Mouse (Mus musculus) hindbrain, embryonic 15.5 days (tissue): ENCODE results near the gene Eme2. TPM values are rescaled to one million over a fixed set of nuclear protein-coding genes. Genes with fewer than 3 reads are reported as not detected.

Source experiments
- ATAC-seq: fragments of 200-750 bp; cut with Nextera tagmentation; 2 replicates; pipeline ENCODE4 v1.8.0; 2017; ENCODE audit warnings: low read depth, moderate number of reproducible peaks, moderate TSS enrichment; ENCODE audit not compliant: low FRiP score
- H3K27ac ChIP-seq: fragments of 300-500 bp; sonication (generic); replicated peaks from 2 replicates; pipeline ENCODE4 v1.5.1; 2015; ENCODE audit warnings: mild to moderate bottlenecking, inconsistent platforms
- H3K27me3 ChIP-seq: fragments of 300-500 bp; sonication (generic); 2 replicates; pipeline ENCODE4 v1.6.1; 2015; ENCODE audit warnings: control low read depth, inconsistent platforms
- H3K36me3 ChIP-seq: fragments of 300-500 bp; sonication (generic); 2 replicates; pipeline ENCODE4 v1.6.1; 2015; ENCODE audit warnings: control low read depth, inconsistent platforms
- H3K4me1 ChIP-seq: fragments of 300-500 bp; sonication (generic); replicated peaks from 2 replicates; pipeline ENCODE4 v1.6.1; 2015; ENCODE audit warnings: control low read depth, inconsistent platforms
- H3K4me2 ChIP-seq: fragments of 300-500 bp; sonication (generic); 2 replicates; pipeline ENCODE4 v1.6.1; 2015; ENCODE audit warnings: moderate library complexity, mild to moderate bottlenecking, inconsistent platforms
- H3K4me3 ChIP-seq: fragments of 300-500 bp; sonication (generic); 2 replicates; pipeline ENCODE4 v1.5.1; 2015; ENCODE audit warnings: mild to moderate bottlenecking, inconsistent platforms
- H3K9ac ChIP-seq: fragments of 300-500 bp; sonication (generic); 2 replicates; pipeline ENCODE4 v1.6.1; 2015; ENCODE audit warnings: inconsistent platforms
- H3K9me3 ChIP-seq: fragments of 300-500 bp; sonication (generic); 2 replicates; pipeline ENCODE4 v1.6.1; 2016; ENCODE audit warnings: control low read depth, inconsistent platforms
- WGBS: fragments of 180-500 bp; shearing (Covaris S2); methylation state at CpG from one replicate; pipeline ENCODE4 v1.1.7; 2015; 5-methylcytosine and 5-hydroxymethylcytosine counted together
- polyA plus RNA-seq: library from polyadenylated mRNA; unstranded; fragments of >200 nt; fragmentation: Nextera tagmentation; extraction: Ambion mirVana; gene quantifications from 2 replicates; pipeline ENCODE4 v1.2.1, GENCODE M21; 2015

Eme2 gene
- polyA plus RNA-seq, 1 experiment from 2014 or later, result 30.5 TPM

DNA sequence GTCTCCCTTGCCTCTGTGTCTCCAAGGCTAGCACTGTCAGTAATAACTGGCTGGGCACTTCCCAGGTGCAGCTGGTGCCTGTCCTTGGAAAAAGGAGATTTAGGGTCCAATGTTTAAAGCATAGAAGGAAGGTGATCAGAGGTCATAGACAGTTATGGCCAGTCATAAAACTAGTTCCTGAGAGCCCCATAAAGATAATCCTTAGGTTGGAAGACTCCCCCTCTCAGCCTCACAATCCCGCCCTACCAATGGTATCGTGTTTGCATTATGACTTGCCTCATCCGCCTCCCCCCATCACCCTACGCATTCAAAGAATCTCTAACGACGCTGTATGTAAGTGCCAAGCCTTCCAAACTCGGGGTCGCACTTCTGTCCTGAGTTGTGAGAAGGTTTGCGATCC is 50.4 kb downstream of the Eme2 start:
- Histone ChIP-seq H3K9ac (no peak overlapping the region), H3K27me3 (peaks cover 11% of the 10 kb centered on the region), H3K4me1 (peaks cover 13% of the 10 kb centered on the region), H3K4me2 (no peak overlapping the region), H3K9me3 (no peaks in the 10 kb centered on the region), H3K27ac (no peak overlapping the region), H3K36me3 (no peaks in the 10 kb centered on the region), H3K4me3 (no peak overlapping the region)
- 59% methylated on average over 9 of the region's 9 CpGs for WGBS
- no peak for ATAC-seq

DNA sequence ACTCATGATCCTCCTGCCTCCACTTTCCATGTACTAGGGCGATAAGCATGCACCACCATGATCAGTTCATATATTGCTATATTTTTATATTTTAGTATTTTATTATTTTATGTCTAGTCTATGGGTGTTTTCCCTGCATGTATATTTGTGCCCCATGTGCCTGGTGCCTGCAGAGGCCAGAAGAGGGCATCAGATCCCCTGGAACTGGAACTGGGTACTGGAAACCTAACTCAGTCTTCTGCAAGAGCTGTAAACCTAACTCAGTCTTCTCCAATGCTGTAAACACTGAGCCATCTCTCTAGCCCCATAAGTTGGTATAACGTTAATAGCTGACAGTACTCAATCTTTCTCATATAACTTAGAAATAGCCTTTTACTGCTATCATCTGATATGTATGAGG is 52.3 kb downstream of the Eme2 start:
- WGBS, result 65% methylated on average over 2 of the region's 2 CpGs

DNA sequence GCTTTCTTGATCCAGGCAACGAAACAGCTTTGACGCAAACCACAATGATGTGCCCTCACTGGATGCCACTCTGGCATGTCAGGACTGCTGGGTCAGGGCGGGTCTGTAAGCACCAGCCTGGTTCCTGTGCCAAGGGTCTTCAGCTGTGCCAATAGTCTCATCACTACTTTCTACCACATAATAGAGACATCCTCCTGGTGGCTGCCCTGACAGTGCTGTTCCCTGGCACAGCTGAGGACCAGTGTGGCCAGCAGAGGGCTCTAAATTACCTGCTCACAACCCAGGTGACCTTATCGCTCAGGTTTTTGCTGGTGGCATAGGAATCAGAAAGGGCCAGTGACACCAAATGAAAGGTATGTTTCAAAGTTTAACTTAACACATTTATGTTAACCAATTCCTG is 53.8 kb downstream of the Eme2 start:
- Histone ChIP-seq H3K27ac (no peak overlapping the region), H3K4me1 (no peaks in the 10 kb centered on the region), H3K36me3 (no peaks in the 10 kb centered on the region), H3K27me3 (peaks cover 11% of the 10 kb centered on the region), H3K9me3 (no peaks in the 10 kb centered on the region), H3K9ac (no peak overlapping the region), H3K4me3 (no peak overlapping the region), H3K4me2 (no peak overlapping the region)
- ATAC-seq, result no peak
- 58% methylated on average over 4 of the region's 4 CpGs for WGBS

More for the DNA sequence above, 52.3 kb downstream of the Eme2 start:
- no peak overlapping the region for H3K4me3 ChIP-seq
- no peak overlapping the region for H3K4me2 ChIP-seq
- no peaks in the 10 kb centered on the region for H3K36me3 ChIP-seq
- H3K27me3 ChIP-seq, result peaks cover 11% of the 10 kb centered on the region
- H3K4me1 ChIP-seq, result no peaks in the 10 kb centered on the region
- no peaks in the 10 kb centered on the region for H3K9me3 ChIP-seq
- H3K9ac ChIP-seq, result no peak overlapping the region
- no peak for ATAC-seq
- H3K27ac ChIP-seq, result no peak overlapping the region

DNA sequence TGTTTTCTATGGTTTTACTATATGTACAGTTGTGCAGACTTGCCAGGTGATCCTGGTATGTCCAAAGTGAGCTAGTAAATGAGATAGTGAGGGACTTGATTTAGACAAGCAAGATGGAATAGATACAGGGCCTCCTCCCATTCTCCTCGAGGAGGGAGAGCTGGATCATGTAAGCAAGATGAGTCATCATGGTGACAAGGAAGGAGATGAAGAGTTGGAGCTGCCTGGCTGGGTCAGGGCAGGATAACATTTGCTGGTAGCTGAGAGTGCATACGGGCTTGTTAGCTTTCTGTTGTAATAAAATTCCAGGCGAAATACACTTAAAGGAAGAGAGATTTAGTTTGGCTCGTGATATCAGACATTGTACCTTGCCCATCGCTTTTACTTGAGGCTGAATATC is 54.5 kb downstream of the Eme2 start:
- ATAC-seq, result no peak
- peaks cover 14% of the 10 kb centered on the region for H3K27me3 ChIP-seq
- no peak overlapping the region for H3K4me2 ChIP-seq
- H3K4me1 ChIP-seq, result no peaks in the 10 kb centered on the region
- no peaks in the 10 kb centered on the region for H3K36me3 ChIP-seq
- H3K9me3 ChIP-seq, result no peaks in the 10 kb centered on the region
- H3K27ac ChIP-seq, result no peak overlapping the region
- 67% methylated on average over 5 of the region's 5 CpGs for WGBS
- no peak overlapping the region for H3K4me3 ChIP-seq
- H3K9ac ChIP-seq, result no peak overlapping the region

DNA sequence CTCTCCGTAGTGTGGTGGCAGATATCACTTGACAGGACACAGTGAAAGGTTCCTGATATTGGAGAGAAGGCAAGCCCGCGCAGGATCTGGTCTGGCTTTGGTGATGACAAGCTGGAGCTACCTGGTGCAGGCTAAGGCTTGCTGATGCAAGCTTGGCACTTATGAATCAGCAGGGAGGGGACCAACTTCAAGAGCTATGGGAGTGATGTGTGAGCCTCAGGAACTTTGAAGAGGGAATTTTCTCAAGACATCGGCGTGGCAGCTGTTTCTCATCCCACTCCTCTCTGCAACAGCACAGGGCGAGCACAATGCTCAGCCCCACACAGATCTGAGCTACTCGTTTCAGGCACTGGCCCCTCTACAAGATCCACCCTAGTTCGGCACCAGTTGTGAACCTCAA is 55.0 kb downstream of the Eme2 start, which contains the start of gene Hagh:
Hagh (plus strand) TSS at position 302 of the 400 bp plus-strand sequence.
- Histone ChIP-seq H3K4me2 (no peak within 1 kb of the TSS), H3K9ac (no peak within 1 kb of the TSS), H3K27me3 (peaks cover 15% of the 10 kb centered on the region), H3K4me3 (no peak within 1 kb of the TSS), H3K36me3 (no peaks in the 10 kb centered on the region), H3K9me3 (no peaks in the 10 kb centered on the region), H3K4me1 (no peaks in the 10 kb centered on the region), H3K27ac (no peak within 1 kb of the TSS)
- WGBS, result 77% methylated on average over 8 of the region's 8 CpGs
- ATAC-seq, result no peak

Other genes with a start within 250 kb of the Eme2 start
- 55.5 and 57.0 TPM in 2 replicates for gene Slc9a3r2, start 244.8 kb downstream of the Eme2 start, polyA plus RNA-seq
- gene Npw, start 236.6 kb downstream of the Eme2 start, polyA plus RNA-seq, result 0.31 and 0.54 TPM in 2 replicates
- 20.6 and 24.5 TPM in 2 replicates for gene Zfp598, start 225.4 kb downstream of the Eme2 start, polyA plus RNA-seq
- 234 and 241 TPM in 2 replicates for gene Syngr3, start 205.1 kb downstream of the Eme2 start, polyA plus RNA-seq
- 36.5 and 36.6 TPM in 2 replicates for gene Gfer, start 198.9 kb downstream of the Eme2 start, polyA plus RNA-seq
- gene Noxo1, start 198.9 kb downstream of the Eme2 start, polyA plus RNA-seq, result 1.5 and 2.3 TPM in 2 replicates
- gene Tbl3, start 187.4 kb downstream of the Eme2 start, polyA plus RNA-seq, result 64.2 and 64.9 TPM in 2 replicates
- gene Rnf151, start 177.0 kb downstream of the Eme2 start, polyA plus RNA-seq, result not detected in 2 replicates
- 753 and 774 TPM in 2 replicates for gene Rps2, start 177.0 kb downstream of the Eme2 start, polyA plus RNA-seq
- gene Ndufb10, start 170.6 kb downstream of the Eme2 start, polyA plus RNA-seq, result 290 TPM in 2 replicates
- 0.22 TPM in 1 of 2 replicates, not detected in the other for gene Rpl3l, start 167.3 kb downstream of the Eme2 start, polyA plus RNA-seq
- 19.4 and 20.8 TPM in 2 replicates for gene Msrb1, start 158.4 kb downstream of the Eme2 start, polyA plus RNA-seq
- gene Hs3st6, start 142.1 kb downstream of the Eme2 start, polyA plus RNA-seq, result 0.30 and 0.33 TPM in 2 replicates
- not detected in 2 replicates for gene Meiob, start 90.8 kb downstream of the Eme2 start, polyA plus RNA-seq
- 71.8 and 72.1 TPM in 2 replicates for gene Hagh, start 54.9 kb downstream of the Eme2 start, polyA plus RNA-seq
- 20.5 and 20.7 TPM in 2 replicates for gene Fahd1, start 44.7 kb downstream of the Eme2 start, polyA plus RNA-seq
- gene Igfals, start 29.1 kb downstream of the Eme2 start, polyA plus RNA-seq, result 0.12 and 0.24 TPM in 2 replicates
- gene Nubp2, start 8.7 kb downstream of the Eme2 start, polyA plus RNA-seq, result 62.7 and 65.2 TPM in 2 replicates
- 78.5 and 87.6 TPM in 2 replicates for gene Spsb3, start 8.4 kb downstream of the Eme2 start, polyA plus RNA-seq
- 80.1 and 82.3 TPM in 2 replicates for gene Mrps34, start within 50 bp of the Eme2 start, polyA plus RNA-seq
- gene Nme3, start 1.4 kb upstream of the Eme2 start, polyA plus RNA-seq, result 81.6 and 85.5 TPM in 2 replicates
- gene Mapk8ip3, start 41.9 kb upstream of the Eme2 start, polyA plus RNA-seq, result 92.2 and 101 TPM in 2 replicates
- gene Jpt2, start 65.6 kb upstream of the Eme2 start, polyA plus RNA-seq, result 101 and 112 TPM in 2 replicates
- gene Cramp1l, start 120.7 kb upstream of the Eme2 start, polyA plus RNA-seq, result 6.3 and 6.7 TPM in 2 replicates
- gene Ift140, start 121.0 kb upstream of the Eme2 start, polyA plus RNA-seq, result 18.8 and 20.0 TPM in 2 replicates
- 10.9 TPM in 2 replicates for gene Tmem204, start 188.5 kb upstream of the Eme2 start, polyA plus RNA-seq
- 51.3 and 58.9 TPM in 2 replicates for gene Telo2, start 220.9 kb upstream of the Eme2 start, polyA plus RNA-seq
- not detected in 2 replicates for gene Ptx4, start 225.7 kb upstream of the Eme2 start, polyA plus RNA-seq
- 29.4 and 32.2 TPM in 2 replicates for gene Clcn7, start 238.3 kb upstream of the Eme2 start, polyA plus RNA-seq